Mouse (Mus musculus) cerebellum, adult 11 months (tissue): ENCODE data around the gene Pou2f2.
"Not testable (repeated sequence)": the region's sequence is repeated elsewhere in the genome, so short reads cannot be mapped to it uniquely, and the experiment has no call there.

ENCODE experiments used
- DNase-seq: peaks from one replicate; pipeline ENCODE4 v3.0.0; 2022

Pou2f2 gene

DNA sequence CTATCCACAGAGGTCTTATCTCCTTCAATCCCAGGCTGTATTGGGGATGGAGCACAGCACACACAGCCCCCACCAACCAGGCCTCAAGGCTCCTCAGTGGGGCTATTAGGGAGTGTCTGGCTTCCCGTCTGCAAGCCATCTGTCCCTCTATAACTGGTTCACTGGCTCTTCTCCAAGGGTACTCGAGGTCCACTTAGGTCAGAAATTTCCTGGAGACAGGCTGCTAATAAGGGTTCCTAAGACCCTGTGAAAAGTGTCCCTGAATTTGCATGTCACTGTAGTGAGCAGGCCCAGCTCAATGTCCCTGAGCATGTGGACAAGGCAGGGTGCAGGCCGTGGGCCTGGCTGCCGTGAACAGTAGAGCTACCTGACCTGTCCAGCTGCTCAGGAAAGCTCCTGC lies 122.6 kb downstream of the Pou2f2 start:
- DNase-seq, result no peak

GRCm38 (mm10) chr7:25052587-25052986 lies 126.9 kb downstream of the Pou2f2 start:
- no peak for DNase-seq

GRCm38 (mm10) chr7:25049295-25049930 lies 130.1 kb downstream of the Pou2f2 start:
- DNase-seq, result no peak

DNA sequence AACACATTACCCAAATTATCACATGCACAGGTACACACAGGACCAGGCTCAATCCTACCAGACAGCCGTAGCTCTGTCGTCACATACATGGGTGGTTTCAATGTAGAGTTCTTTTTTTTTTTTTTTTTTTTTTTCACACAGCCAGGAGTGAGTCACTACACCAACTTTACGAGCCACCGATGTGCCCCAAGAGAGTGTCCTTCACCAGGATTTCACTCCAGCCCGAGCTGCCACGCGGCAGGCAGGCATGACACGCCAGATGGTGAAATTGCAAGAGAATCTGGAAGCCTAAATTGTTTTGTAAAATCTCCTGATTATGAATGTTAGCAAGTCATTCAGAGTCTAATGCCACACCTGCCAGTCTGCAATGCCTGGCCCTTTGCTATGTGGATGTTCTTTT lies 132.2 kb downstream of the Pou2f2 start:
- no peak for DNase-seq

DNA sequence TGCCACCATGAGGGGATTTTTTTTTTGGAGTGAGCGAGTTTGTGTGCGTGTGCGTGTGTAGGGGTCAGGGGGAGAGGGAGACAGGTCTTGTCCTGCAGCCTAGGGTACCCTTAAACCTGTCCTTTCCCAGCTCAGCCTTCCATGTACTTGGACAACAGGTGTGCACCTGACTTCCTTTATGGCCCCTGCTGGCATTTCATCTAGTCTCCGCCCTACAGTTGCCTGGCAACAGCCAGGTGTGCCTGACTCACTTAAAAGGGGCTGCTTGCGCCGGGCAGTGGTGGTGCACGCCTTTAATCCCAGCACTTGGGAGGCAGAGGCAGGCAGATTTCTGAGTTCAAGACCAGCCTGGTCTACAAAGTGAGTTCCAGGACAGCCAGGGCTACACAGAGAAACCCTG lies 134.9 kb downstream of the Pou2f2 start:
- not testable (repeated sequence) for DNase-seq

GRCm38 (mm10) chr7:25041921-25042320 lies 137.6 kb downstream of the Pou2f2 start:
- no peak for DNase-seq
